Mouse (Mus musculus): ENCODE data around the gene Srsf7.
A peak's percentile ranks its signal among the peaks of the same experiment; 100 is the strongest.
"Not testable (repeated sequence)": the region's sequence is repeated elsewhere in the genome, so short reads cannot be mapped to it uniquely, and the experiment has no call there.

Gene Srsf7

DNA sequence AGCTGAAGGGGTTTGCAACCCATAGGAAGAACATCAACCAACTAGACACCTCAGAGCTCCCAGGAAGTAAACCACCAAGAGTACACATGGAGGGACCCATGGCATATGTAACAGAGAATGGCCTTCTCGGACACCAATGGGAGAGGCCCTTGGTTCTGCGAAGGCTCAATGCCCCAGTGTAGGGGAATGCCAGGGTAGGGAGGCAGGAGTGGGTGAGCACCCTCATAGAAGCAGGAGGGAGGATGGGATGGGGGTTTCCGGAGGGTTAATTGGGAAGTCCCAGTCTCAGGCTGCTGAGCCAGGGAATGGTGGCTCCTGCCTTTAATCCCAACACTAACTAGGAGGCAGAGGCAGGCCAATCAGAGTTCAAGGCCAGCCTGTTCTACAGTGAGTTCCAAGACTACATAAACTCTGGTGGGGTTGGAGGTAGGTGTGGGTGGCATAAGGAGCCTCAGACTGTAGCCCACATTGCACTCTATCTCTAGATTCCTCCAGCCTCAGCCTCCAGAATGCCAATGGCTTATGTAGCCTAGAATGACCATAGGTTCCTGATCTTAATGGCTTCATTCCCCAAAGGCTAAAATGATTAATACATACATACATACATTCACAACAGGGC, 7.8 kb downstream of the Srsf7 start:
- peak; percentile 44; the same call in 1 of the 2 replicates for ATAC-seq (ENCODE audit: low TSS enrichment)

DNA sequence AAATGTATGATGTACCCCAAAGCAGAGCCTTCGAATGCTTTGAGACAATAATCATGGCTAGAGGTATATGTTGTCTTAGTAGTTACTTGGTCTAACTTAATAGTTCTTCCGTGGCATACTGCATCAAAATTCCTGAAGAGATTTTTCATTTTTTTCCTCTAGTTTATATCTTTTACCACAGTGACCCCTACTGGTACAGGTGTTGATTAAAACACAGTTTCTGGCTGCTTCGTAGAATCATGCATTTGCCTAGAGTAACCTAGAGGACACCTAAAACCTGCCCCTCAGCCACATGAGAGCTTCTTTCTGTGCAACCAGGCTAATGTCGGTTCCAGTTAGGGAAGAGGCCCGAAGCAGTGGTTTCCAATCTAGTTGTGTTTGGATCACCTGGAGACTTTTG, 14.0 kb downstream of the Srsf7 start:
- peak; percentile 69 for ATAC-seq (ENCODE audit: low TSS enrichment)

- ATAC-seq (ENCODE audit: low TSS enrichment) = no peak
Measured at GRCm38 (mm10) chr17:80183615-80184014, 23.5 kb downstream of the Srsf7 start.

GRCm38 (mm10) chr17:80180468-80180867, 26.6 kb downstream of the Srsf7 start:
- ATAC-seq (ENCODE audit: low TSS enrichment) = no peak

DNA sequence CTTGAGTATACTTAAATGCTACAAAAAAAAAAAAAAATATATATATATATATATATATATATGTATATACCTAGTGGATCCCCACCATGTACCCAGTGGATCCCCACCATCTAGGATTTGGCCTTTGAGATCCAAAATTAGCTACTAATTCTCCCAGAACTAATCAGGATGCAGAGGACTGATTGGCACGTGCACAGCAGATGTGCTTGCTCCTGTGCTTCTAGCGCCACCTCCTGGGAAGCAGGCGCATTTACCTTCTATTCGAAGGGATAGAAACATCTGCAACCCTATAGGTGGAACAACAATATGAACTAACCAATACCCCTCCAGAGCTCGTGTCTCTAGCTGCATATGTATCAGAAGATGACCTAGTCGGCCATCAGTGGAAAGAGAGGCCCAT, 27.1 kb downstream of the Srsf7 start:
- ATAC-seq (ENCODE audit: low TSS enrichment) = peak; percentile 67; the same call in 1 of the 2 replicates

DNA sequence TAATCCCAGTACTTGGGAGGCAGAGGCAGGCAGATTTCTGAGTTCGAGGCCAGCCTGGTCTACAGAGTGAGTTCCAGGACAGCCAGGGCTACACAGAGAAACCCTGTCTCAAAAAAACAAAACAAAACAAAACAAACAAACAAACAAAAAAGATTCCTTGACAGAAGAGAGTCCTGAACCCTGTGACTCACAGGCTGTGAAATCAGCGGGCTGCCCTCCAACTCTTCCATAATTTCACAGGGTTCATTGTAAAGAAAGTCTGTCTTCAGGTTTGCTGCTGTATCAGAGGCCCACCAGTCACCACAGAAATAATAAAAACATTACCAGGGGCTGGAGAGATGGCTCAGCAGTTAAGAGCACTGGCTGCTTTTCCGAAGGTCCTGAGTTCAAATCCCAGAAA, 28.3 kb downstream of the Srsf7 start:
- ATAC-seq (ENCODE audit: low TSS enrichment) = not testable (repeated sequence)

GRCm38 (mm10) chr17:80175966-80176365, 31.1 kb downstream of the Srsf7 start:
- ATAC-seq (ENCODE audit: low TSS enrichment) = no peak

DNA sequence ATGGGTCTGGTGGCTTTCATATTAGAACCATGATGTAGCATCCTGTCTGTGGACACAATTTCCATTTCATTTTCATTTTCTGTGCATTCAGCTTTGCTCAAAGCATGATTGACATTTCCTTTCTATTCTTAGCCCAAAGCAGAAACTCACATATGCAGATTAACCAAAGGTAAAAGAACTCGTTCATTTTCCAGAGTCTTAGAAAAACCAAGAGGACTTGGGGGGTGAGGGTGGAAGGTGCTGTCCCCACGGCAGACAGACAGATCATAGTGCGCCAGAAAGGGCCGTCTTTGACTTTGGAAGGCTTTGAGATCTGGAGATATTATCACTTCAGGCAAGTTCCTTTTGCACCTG, 31.7 kb downstream of the Srsf7 start:
- ATAC-seq (ENCODE audit: low TSS enrichment) = no peak

DNA sequence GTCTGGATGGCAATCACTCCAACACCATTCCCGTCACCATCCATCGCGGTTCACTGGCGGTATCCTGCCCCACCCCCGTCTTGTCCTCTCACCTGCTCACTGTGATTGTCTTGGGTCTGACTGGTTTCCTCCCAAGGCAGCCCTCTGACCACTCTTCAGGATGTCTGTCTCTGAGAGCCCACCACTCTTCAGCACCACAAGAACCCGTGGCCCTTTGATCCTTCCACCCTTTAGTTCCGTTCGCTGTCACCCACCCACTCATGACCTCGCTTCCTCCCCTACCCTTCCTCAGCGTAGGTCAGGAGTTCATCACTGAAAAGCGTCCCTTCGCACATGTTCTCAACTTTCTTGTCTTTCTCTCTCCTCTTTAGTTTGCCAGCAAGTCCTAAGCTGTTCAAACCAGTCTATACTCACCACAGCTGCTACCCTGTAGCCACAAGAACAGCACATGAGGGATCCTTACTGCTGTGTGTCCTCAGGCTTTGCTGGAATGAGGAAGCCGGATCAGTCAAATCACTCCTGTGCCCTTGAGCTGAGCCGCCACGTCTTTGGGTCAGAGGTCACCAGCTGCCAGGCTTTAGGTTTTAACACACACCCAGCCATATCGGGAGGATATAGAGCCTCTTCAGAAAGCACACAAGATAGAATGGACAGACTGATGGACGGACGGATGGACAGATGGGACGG, 32.3 kb downstream of the Srsf7 start:
- ATAC-seq (ENCODE audit: low TSS enrichment) = no peak

- no peak for ATAC-seq (ENCODE audit: low TSS enrichment)
Measured at GRCm38 (mm10) chr17:80174146-80174545, 33.0 kb downstream of the Srsf7 start.

GRCm38 (mm10) chr17:80173708-80174107, 33.4 kb downstream of the Srsf7 start:
- no peak for ATAC-seq (ENCODE audit: low TSS enrichment)

- no peak for ATAC-seq (ENCODE audit: low TSS enrichment)
Measured at GRCm38 (mm10) chr17:80172761-80173160, 34.3 kb downstream of the Srsf7 start.

GRCm38 (mm10) chr17:80171948-80172347, 35.2 kb downstream of the Srsf7 start:
- no peak for ATAC-seq (ENCODE audit: low TSS enrichment)

GRCm38 (mm10) chr17:80170951-80171350, 36.2 kb downstream of the Srsf7 start:
- ATAC-seq (ENCODE audit: low TSS enrichment) = no peak

DNA sequence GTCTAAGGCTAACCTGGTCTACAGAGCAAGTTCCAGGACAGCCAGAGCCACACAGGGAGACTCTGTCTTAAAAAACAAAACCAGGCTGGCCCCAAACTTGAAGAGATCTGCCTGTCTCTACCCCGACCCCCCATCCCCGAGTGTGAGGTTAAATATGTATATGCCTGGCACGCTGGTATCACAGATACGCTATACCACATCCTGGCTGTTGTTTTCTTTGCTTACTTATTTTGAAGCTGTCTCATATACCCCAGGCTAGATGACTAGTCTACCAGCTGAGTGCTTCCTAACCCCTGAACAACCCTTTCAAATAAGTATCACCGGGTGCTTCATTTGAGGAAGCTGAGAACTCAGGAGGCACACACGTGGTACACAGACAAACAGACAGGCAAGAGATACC, 37.3 kb downstream of the Srsf7 start:
- no peak for ATAC-seq (ENCODE audit: low TSS enrichment)

GRCm38 (mm10) chr17:80168425-80169182, 38.5 kb downstream of the Srsf7 start:
- peak; percentile 58 for ATAC-seq (ENCODE audit: low TSS enrichment)

- ATAC-seq (ENCODE audit: low TSS enrichment) = peak; percentile 36
Measured at GRCm38 (mm10) chr17:80167851-80168251, 39.3 kb downstream of the Srsf7 start.

- ATAC-seq (ENCODE audit: low TSS enrichment) = no peak
Measured at GRCm38 (mm10) chr17:80167436-80167835, 39.7 kb downstream of the Srsf7 start.

DNA sequence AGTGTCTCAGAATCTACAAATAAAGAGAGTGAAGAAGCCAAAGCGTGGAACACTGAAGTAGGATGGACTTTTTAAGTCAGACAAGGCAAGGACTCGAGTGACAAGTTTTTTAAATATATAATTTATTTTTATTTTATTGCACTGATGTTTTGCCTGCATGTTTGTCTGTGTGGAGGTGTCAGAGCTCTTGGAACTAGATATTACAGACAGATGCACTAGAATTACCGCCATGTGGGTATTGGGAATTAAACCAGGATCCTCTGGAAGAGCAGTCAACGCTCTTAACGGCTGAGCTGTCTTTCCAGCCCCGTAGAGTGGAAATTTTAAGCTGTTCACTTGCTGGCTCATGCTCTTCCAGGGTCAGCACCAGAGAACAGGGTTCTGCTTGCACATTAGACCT, 40.8 kb downstream of the Srsf7 start:
- ATAC-seq (ENCODE audit: low TSS enrichment) = peak; percentile 7; the same call in 1 of the 2 replicates

DNA sequence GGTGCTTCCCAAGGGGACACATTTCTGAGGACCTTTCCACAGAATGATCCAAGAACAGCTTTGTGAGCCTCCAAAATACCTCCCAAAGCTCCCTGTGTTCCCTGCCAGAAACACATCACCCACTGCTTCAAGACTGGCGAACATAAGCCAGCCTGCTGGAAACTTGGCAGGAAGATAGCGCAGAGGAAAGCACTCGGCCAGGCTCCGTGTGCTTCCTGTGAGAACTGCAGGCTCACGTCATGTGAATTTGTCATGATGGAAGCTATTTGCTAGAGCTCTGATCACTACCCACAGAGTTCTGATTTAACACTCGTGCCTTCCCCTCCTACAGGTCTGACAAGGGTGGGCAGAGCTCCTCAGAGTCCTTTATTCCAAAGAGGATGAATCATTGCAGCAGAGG, 41.4 kb downstream of the Srsf7 start:
- ATAC-seq (ENCODE audit: low TSS enrichment) = peak; percentile 88

GRCm38 (mm10) chr17:80163991-80164390, 43.1 kb downstream of the Srsf7 start:
- ATAC-seq (ENCODE audit: low TSS enrichment) = no peak

DNA sequence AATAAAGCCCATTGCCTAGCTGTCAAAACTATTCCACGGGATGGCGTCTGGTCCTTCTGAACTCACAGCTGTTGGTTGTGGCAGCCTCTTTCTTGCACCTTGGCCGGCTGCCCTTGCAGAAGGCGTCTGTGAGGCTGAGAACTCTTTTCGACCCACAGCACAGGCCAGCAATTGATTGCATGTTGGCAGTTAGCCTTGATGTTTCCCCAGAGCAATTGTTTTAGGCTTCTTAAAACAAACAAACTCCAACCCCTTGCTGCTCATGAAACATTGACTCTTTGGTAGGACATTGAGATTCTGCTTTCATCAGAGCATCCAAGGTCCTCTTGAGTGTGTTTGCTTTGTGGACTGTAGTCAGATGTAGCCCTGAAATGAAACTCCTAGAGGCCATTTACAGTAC, 46.7 kb downstream of the Srsf7 start:
- peak; percentile 44 for ATAC-seq (ENCODE audit: low TSS enrichment)

GRCm38 (mm10) chr17:80157489-80157888, 49.6 kb downstream of the Srsf7 start:
- ATAC-seq (ENCODE audit: low TSS enrichment) = no peak
